Mouse (Mus musculus) heart, postnatal 10 days (tissue): ENCODE results near the gene Tut7. TPM values are rescaled to one million over a fixed set of nuclear protein-coding genes. Genes with fewer than 3 reads are reported as not detected.
"Not testable (repeated sequence)": the region's sequence is repeated elsewhere in the genome, so short reads cannot be mapped to it uniquely, and the experiment has no call there.

Experiments used
- DNase-seq, 2 experiments: peaks; one replicate each; pipeline ENCODE4 v3.0.0; 2021
- intact Hi-C: fragments of 180-260 bp; cut with DNase I; formaldehyde crosslinking; loops from one replicate; pipeline ENCODE4 v1.15.1; 2025
- total RNA-seq, 2 experiments: library from RNA; stranded (reverse); gene quantifications; 2 replicates each; pipeline ENCODE4 v1.2.3; 2021

The Tut7 gene
- total RNA-seq, 2 experiments from 2014 or later, result 51.2 to 53.3 TPM

DNA sequence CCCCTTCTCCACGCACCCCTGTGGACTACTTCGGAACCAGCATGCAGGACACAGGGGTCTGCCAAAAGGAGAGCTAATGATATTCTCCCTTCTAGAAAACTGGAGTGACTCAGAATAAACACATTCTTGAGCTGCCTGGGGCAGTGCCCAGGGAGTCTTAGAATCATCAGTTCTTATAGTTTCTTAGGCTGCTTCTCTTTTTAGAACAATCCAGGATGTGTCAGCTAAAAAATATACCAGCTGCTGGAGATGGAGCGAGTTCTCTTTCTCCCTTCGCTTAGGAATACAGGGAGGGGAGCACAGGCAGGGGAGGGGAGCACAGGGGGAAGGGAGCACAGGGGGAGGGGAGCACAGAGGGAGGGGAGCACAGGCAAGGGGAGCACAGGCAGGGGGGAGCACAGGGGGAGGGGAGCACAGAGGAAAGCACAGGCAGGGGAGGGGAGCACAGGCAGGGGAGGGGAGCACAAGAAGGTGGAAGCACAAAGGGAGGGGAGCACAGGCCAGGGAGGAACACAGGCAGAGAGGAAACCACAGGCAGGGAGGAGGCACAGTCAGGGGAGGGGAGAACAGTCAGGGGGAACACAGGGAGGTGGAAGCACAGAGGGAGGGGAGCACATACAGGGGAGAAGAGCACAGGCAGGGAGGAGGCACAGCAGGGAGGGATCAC is 12.0 kb upstream of the Tut7 start:
- DNase-seq, result peak; percentile 34 to 36
- intact Hi-C loops, result no loop called here

DNA sequence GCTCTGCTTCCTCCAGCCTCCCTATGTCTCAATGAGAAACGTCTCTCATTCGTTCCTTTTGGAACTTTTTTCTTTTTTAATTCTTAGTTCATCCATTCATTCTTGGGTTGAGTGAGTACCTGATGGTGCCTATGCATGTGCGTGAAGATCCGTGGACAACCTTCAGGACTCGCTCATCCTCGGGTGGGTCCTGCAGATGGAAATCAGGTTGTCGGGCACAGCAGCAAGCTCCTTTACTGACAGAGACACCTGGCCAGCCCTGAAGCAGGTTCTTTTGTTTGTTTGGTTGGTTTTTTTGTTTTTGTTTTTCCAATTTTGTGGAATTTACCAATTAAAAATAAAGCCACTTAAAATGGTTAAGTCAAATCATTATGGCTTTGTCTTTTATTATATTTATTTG is 9.9 kb upstream of the Tut7 start:
- no peak for DNase-seq
- intact Hi-C loops, result no loop called here

DNA sequence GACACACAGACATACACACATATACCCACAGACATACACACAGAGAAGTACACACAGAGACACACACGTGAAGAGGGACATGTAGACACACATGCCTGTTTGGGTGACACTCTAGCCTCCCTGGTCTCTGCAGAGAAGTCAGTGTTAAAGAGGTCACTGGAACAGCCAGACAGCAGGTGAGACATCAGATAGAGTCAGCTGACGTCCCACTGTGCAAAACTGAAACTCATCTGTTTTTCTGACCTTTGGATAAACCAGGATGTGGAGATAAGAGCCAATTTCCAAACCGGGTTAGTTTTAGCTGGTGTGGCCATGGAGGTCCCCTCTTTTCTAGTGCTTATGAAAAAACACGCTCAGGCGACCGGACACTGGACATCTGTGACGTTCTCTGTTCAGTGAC is 9.5 kb upstream of the Tut7 start:
- DNase-seq, result no peak
- intact Hi-C loops, result no loop called here

DNA sequence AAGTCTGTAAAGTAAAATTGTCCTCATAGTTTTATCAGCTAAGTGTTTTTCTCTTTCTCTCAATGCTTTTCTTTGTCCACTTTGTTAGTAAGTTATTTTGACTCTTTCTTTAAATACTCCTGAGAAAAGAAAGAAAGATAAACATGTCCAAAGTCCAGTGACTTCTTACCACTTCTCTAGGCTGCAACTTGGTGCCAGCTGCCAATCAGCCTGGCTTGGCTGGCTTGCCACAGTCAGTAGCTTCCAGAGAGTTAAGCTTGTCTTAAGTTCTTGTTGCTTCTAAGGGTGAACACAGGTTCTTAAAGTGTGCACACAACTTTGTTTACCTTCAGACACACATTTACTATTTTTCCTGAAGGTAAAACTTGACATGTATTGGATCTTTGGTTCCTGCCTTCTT is 3.0 kb upstream of the Tut7 start:
- DNase-seq, result no peak
- intact Hi-C loops, result loop anchor here (2.0 kb wide), 1 partner anchor 15 kb away; no protein-coding TSS in a partner anchor

DNA sequence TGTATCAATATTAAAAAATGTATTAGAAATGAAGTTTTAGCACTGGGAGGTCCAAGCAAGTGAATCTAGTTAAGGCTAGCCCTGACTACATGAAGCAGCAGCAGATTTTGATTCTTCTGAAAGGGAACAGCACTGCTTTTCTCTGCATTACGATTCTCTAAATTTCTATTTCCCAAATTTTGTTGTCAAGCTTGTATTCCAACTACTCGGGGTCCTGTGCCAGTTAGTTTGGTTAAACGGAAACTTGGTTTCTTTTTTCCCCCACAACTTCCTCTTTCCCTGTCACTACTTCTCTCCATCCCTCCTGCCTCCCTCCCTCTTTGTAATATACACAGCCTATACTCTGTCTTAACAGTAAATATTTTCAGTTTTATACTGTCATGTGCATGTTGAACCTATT is 2.1 kb downstream of the Tut7 start:
- intact Hi-C loops, result no loop called here

DNA sequence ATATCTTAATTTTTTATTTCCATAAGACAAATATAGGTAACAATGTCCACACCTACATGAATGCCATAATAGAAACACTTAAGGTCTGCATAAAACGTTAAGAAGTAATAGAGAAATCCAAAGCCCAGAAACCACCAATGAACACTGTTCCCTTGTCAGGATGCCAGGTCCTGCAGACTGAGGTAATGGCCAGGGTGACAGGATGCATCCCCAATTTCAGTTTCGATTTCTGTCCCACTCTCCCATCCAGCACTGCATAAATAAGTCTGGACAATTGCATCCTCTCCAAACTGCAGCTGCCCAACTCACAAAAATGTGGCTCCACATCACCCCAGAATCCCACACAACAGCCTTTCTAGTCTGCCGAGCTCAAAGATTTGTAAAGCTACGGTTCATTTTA is 2.8 kb downstream of the Tut7 start:
- peak; percentile 32 to 48 for DNase-seq
- intact Hi-C loops, result no loop called here

More for the DNA sequence above, 2.1 kb downstream of the Tut7 start:
- no peak for DNase-seq

DNA sequence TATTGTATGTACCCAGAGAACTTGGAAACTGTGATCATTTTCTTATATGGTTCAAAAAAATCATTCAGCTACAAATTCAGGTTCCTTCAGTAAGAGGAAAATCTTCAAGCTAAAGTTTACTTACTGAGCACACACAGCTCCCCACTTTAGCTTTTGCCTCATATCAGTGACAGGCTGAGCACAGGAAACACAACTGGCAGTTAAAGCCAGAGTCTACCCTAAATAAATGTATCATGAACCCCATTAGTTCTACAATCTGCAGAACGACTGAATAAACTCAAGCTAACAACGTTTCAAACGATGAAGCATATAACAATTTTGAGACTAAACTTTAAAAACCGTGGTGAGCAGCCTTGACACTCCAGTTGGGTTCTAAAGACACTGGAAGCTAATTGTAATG is 5.6 kb downstream of the Tut7 start:
- intact Hi-C loops, result no loop called here
- no peak for DNase-seq

DNA sequence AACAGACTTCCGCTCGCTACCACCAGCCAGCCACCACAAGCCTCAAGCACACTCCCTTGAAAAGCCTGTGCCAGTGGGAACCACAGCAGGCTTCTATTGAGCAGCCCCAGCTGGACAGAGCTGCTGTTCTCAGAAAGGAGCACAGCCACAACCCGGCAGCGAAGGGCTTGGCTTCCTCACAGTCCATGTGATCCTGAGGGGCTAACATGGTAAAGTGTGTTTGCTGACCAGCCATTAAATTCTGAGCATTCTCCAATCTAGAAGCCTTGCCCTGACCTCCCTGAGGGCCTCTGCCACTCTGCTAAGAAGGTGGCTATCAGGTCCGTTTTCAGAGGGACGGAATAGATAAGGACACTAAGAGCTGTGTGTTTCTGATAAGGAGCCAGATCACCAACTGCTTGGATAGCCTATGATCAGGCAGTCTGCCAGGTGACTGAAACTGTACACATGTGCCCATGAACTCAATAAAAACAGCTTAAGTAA is 8.8 kb downstream of the Tut7 start:
- DNase-seq, result no peak
- intact Hi-C loops, result no loop called here

DNA sequence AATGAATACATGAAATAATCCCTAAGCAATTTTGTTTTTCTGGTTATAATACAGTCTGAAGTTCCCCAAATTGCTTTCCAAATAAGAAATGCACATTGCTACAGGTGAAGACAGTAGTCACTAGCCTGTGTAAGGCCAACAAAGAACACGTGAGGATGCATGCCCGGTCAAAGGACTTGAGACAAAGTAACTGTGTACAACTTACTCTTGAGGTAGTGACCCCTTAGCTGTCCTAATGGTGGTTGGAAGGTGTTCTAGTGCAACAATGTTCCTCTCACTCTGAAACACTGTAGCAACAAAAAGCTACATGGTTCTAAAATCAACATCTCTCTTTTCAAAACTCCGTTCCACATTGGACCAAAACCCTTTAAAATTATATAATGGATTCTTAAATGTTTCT is 11.4 kb downstream of the Tut7 start:
- intact Hi-C loops, result no loop called here
- DNase-seq, result no peak

DNA sequence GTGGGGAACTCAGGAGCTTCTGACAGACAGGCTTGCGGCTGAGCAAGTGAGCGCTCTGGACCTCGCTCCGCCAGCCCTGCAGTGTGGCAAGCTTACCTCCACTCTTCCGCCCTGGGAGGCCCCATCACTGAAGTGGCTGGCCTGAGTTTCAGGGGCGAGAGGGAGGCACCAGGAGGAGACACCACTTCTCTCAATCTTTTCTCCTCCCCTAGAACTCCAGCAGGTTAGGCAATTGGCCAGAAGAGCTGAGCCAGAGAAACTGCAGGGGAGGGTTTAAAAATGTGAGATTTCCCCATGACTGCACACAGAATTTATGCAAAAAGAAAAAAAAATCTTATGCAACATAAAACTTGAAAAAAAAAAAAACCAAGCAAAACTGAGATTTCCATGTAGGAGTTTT is 21.9 kb downstream of the Tut7 start:
- intact Hi-C loops, result no loop called here
- no peak for DNase-seq

DNA sequence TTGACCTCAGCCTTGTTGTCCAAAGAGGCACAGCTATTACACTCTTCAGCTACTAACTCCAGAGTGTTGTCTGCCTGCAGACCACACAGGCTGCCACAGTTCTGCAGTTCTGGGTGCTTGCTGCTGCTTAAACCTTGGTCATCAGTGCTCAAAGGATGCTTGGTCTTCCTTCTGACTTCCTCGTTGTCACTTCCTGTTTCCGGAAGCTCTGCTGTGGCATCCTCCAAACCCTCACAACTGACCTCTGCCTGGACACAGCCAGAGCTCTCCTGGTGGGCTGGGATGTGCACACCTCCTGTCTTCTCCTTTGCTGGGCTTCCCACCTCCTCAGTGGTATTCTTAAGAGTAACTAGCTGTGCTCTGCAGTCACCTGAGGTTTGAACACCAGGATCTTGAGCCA is 22.9 kb downstream of the Tut7 start:
- intact Hi-C loops, result no loop called here
- DNase-seq, result no peak

DNA sequence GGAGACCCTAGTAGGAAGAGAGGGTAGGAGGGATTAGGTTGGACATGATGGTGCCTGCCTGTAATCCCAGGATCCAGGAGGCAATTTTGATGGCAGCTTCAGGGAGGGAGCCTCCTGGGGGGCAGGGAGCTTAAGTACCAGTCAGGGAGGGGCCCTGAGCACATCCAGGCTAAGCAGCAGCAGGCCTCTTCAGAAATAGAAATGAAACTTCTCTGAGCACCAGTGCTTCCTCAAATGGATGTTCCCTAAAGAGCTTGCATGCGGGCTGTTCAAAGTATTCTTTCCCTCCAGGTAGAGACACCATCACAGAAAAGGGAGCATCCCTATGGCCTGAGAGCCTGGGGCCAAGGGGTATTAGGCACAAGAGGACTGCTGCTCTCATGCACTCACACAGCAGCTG is 24.6 kb downstream of the Tut7 start:
- no peak for DNase-seq
- intact Hi-C loops, result no loop called here

DNA sequence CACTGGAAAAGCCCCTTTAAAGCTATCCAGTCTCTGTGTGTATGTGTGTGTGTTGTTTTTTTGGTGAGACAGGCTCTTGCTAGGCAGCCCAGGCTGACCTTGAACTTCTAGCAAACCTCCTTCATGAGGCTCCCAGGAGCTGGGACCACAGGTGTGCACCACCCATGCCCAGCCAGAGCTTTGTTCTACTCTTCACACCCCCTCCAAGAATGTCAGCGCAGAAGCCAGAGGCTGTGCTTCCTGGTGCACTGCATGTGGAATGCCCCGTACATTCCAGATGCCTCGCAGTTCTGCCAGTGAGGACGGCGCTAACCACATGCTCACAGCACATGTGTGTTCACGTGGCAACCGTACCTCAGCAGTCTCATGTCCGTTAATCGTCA is 26.5 kb downstream of the Tut7 start:
- DNase-seq, result no peak
- intact Hi-C loops, result no loop called here

DNA sequence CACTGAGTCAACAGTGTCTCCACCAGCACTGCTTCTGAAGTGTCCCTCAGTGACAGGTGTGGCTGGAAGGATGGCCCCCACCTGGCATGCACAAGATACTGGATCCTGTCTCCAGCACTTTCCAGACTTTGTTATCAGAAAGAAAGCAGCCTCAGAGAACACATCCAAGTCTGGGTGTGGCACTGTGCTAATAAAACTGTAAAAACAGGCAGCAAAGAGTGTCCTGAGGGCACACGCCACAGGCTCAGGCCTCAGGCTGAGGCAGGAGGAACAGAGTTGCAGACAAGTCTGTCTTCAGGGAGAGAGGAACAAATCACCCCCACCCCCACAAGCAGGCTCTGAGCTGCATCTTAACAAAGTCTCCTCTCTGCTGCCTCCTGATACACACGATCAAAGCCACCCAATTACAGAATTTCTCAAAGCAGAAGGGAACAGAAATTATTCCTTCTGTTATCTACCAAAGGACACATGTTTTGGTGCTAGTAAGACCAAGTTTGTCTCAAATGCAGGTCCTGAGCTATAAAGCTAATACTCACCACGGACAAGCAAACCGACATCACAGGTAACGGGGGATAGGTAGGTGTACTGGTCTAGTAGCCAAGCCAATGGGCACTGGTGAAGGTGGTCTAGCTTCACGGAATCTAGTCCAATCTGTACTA is 27.0 kb downstream of the Tut7 start:
- DNase-seq, result no peak
- intact Hi-C loops, result no loop called here

DNA sequence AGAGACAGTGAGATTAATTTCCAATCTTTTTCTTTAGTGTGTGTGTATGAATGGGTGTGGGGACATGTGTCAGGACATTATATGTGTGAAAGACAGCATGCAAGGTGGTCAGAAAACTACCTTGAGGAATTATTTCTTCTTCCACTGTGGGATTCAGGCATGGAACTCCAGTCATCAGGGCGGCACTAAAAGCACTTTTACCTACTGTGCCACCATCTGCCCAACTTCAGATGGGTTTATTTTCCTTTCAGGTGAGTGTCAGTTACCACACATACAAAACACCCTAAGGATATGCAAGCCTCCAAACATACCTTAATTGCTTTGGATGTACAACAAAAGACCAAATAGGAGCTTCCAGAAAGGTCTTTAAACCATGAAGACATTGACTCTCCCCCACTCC is 28.2 kb downstream of the Tut7 start:
- no peak for DNase-seq
- intact Hi-C loops, result no loop called here

DNA sequence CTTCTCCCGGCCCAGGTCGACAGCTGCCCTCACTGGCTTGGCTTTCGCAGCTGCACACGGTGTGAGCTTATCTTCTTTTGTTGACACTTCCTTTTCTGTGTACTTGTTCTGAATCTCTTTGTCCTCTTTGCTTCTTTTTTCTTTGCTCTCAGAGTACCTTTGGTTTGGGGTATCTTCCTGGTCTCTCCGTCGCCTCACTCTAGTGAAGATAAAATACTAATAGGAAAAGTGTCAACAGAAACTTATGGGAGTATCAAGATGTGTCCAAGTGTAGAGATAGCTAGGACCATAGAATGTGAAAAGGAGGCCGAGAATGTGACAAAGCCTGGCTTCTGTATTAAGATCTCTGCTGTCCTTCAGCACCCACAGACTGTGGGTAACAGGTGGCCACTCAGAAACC is 40.8 kb downstream of the Tut7 start, which contains the start of gene Gm49354:
TSS of gene Gm49354 (minus strand) at position 101 of the 400 bp plus-strand sequence.
- intact Hi-C loops, result no loop called here
- DNase-seq, result no peak

DNA sequence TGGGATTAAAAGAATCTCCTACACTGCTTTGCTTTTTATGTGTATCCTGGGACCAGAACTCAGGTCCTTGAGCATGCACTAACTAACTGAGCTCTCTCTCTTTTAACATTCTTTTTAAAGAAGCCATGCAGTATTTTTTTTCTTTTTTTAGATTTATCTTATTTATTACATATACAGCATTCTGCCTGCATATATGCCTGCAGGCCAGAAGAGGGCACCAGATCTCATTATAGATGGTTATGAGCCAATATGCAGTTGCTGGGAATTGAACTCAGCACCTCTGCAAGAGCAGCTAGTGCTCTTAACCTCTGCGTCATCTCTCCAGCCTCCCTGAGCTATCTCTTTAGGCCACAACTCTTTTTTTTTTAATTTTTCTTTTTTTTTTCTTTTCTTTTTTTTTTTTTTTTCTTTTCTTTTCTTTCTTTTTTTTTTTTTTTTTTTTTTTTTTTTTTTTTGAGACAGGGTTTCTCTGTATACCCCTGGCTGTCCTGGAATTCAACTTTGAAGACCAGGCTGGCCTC is 43.1 kb downstream of the Tut7 start:
- DNase-seq, intact Hi-C loops: not testable (repeated sequence)

DNA sequence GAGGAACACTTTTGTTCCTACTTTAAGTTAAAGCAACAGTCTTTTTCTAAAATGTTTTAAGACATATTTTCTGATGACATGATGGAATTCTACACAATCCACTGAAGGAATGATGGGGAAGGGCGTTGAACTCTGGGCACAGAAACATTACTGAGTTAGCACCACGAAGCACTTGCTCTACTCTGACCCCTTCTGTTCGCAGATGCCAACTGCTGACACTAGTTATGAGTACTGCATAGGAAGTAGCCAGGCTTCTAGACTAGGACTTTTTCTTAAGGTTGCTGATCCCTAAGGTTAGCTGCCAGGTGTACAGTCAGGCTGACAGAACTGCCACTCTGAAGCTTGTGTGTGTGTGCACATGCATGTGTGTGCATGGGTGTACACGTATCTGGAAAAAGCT is 43.7 kb downstream of the Tut7 start:
- DNase-seq, result peak in 1 of 2 experiments; percentile 16
- intact Hi-C loops, result no loop called here

DNA sequence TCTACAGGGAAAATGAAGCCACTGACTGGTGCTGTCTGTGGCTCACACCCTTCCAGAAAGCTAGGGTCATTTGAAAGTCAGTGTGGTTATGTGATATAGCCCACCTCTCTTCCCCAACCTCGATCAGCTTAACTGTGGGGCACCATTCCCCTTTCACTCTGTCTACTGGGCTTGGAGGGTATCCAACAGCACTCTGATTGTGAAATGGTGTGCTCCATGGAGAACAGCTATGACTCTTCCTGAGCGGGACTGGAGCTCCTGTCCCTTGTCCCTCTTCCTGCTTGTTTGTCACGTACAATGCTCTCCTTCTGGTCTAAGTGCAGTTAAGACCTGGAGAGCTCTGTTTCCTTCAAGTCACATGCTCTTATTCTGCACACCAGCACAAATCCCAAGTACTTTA is 47.8 kb downstream of the Tut7 start:
- no peak for DNase-seq
- intact Hi-C loops, result no loop called here

DNA sequence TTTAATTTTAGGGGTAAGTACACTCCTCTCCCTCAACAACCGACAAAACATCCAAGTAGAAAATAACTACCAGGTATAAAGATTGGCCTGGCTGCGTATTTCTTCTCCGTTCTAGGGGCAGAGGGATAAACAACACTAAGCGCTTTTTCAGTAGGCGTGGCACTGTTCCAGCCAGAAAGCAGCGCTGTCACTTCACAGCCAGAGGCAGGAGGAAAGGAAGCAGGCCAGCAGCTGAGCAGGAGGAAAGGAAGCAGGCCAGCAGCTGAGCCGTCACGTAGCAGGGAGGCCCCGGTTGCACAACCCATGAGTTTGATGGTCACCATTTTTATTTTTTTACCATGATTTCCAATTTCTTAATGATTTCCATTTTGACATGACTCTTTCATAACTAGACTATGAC is 51.7 kb downstream of the Tut7 start:
- intact Hi-C loops, result no loop called here
- peak; percentile 87 to 89 for DNase-seq

DNA sequence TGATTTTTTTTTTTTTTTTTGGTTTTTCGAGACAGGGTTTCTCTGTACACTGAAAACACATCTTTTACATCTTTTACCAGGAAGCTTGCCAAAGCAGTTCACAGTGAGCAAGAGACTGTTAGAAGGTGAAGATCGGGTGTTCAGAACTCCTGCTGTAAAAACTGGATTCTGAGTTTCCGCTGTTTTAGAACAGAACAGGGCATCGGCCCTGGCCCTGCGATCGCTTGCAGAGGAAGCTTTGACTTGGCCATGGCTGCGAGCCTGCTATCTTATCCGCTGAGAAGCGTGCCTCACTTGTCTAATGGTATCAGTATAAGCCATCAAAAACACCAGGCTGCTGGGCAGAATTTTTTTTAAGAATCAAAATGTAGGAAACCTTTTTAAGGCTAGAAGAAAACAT is 52.1 kb downstream of the Tut7 start:
- intact Hi-C loops, result no loop called here
- DNase-seq, result peak in 1 of 2 experiments; percentile 32

DNA sequence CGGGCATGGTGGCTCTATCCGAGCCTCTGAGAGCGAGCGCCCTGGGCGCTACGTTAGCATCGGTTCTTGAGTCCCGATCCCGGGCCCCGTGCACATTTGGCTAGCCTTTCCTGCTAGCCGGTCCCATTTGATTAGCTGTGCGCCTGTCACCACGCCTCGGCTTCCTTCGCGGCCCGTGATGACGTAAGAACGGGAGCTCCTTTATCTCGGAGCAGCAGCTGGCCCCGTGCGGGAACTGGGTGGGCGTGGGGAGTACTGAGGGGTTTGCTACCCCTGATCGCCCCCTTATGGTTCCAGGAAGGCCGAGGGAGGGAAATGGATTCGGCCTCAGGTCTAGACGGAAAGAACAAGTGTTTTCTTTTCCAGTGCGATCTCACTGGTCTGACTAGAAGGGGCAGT is 52.8 kb downstream of the Tut7 start:
- DNase-seq, result peak; percentile 89 to 90
- intact Hi-C loops, result no loop called here
